Mouse (Mus musculus): Measurements from ENCODE around the gene Vmn2r16. TPM values are rescaled to one million over a fixed set of nuclear protein-coding genes. Genes with fewer than 3 reads are reported as not detected.

The Vmn2r16 gene
- not detected in 2 replicates for polyA plus RNA-seq (2015; fragmentation: Nextera tagmentation; extraction: Ambion mirVana)

GRCm38 (mm10) chr5:109329862-109330261 is at the start of gene Vmn2r16:
Vmn2r16 (plus strand) TSS chr5:109330162.
- H3K27ac ChIP-seq (replicated peaks): no peak within 1 kb of the TSS
- H3K9me3 ChIP-seq: peaks cover 29% of the 10 kb centered on the region; the same call in 1 of the 2 replicates
- ATAC-seq (ENCODE audit: low FRiP score, low read depth): no peak
- no peak within 1 kb of the TSS for H3K4me2 ChIP-seq
- no peak within 1 kb of the TSS for H3K9ac ChIP-seq
- H3K4me3 ChIP-seq: no peak within 1 kb of the TSS
- H3K36me3 ChIP-seq: no peaks in the 10 kb centered on the region
- WGBS: 56% methylated on average over 2 of the region's 2 CpGs
- H3K4me1 ChIP-seq (replicated peaks): no peaks in the 10 kb centered on the region
- H3K27me3 ChIP-seq: no peaks in the 10 kb centered on the region

DNA sequence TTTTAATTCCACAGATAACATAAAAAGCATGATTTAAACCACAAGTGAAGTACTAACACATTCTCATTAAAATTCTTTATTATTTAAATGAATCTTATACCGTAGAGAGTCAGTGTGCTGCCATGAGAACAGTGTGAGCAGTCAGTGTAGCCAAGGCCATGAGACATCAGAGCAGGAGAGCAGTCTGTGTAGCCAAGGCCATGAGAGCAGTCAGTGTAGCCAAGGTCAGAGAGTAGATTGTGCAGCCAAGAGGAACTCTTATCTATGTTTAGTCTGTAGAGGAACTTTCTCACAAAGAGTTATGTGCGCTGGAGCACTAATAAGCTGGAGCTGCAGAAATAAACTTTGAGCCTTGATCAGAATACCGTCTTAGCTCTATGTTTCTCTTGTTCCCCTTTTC is 35.3 kb upstream of the Vmn2r16 start:
- H3K9me3 ChIP-seq: peaks cover 5% of the 10 kb centered on the region; the same call in 1 of the 2 replicates
- H3K27ac ChIP-seq (replicated peaks): no peak overlapping the region
- no peak for ATAC-seq (ENCODE audit: low FRiP score, low read depth)
- H3K4me1 ChIP-seq (replicated peaks): no peaks in the 10 kb centered on the region
- no peak overlapping the region for H3K4me2 ChIP-seq
- 85% methylated on average over 3 of the region's 3 CpGs for WGBS
- no peaks in the 10 kb centered on the region for H3K27me3 ChIP-seq
- H3K4me3 ChIP-seq: no peak overlapping the region
- H3K9ac ChIP-seq: no peak overlapping the region
- H3K36me3 ChIP-seq: no peaks in the 10 kb centered on the region

- no peak for ATAC-seq (ENCODE audit: low FRiP score, low read depth)
- Histone ChIP-seq H3K4me1 (replicated peaks) (no peaks in the 10 kb centered on the region), H3K27me3 (no peaks in the 10 kb centered on the region), H3K4me3 (no peak within 1 kb of the TSS), H3K4me2 (no peak within 1 kb of the TSS), H3K27ac (replicated peaks) (no peak within 1 kb of the TSS), H3K9me3 (peaks cover 14% of the 10 kb centered on the region), H3K9ac (no peak within 1 kb of the TSS), H3K36me3 (no peaks in the 10 kb centered on the region)
- WGBS: 63% methylated on average over 3 of the region's 3 CpGs
These were observed 32.4 kb upstream of the Vmn2r16 start, which contains the start of gene Vmn2r15 for GRCm38 (mm10) chr5:109297544-109297943. Vmn2r15 (minus strand) TSS chr5:109297644.

GRCm38 (mm10) chr5:109419388-109419787 is 89.4 kb downstream of the Vmn2r16 start, which contains the start of gene Vmn2r17:
Vmn2r17 (plus strand) TSS chr5:109419688.
- H3K4me3 ChIP-seq: no peak within 1 kb of the TSS
- no peak for ATAC-seq (ENCODE audit: low FRiP score, low read depth)
- H3K4me2 ChIP-seq: no peak within 1 kb of the TSS
- no peaks in the 10 kb centered on the region for H3K4me1 ChIP-seq (replicated peaks)
- no peaks in the 10 kb centered on the region for H3K36me3 ChIP-seq
- peaks cover 5% of the 10 kb centered on the region; the same call in 1 of the 2 replicates for H3K9me3 ChIP-seq
- no peak within 1 kb of the TSS for H3K9ac ChIP-seq
- WGBS: 66% methylated on average over 2 of the region's 2 CpGs
- no peak within 1 kb of the TSS for H3K27ac ChIP-seq (replicated peaks)
- H3K27me3 ChIP-seq: no peaks in the 10 kb centered on the region

Other genes with a start within 250 kb of the Vmn2r16 start
- not detected in 2 replicates for gene Vmn2r12, start 232.2 kb upstream of the Vmn2r16 start, polyA plus RNA-seq (2015; fragmentation: Nextera tagmentation; extraction: Ambion mirVana)
- not detected in 2 replicates for gene Vmn2r13, start 138.0 kb upstream of the Vmn2r16 start, polyA plus RNA-seq (2015; fragmentation: Nextera tagmentation; extraction: Ambion mirVana)
- not detected in 2 replicates for gene Vmn2r14, start 105.5 kb upstream of the Vmn2r16 start, polyA plus RNA-seq (2015; fragmentation: Nextera tagmentation; extraction: Ambion mirVana)
- not detected in 2 replicates for gene Vmn2r15, start 32.5 kb upstream of the Vmn2r16 start, polyA plus RNA-seq (2015; fragmentation: Nextera tagmentation; extraction: Ambion mirVana)
- gene Vmn2r17, start 89.5 kb downstream of the Vmn2r16 start, polyA plus RNA-seq (2015; fragmentation: Nextera tagmentation; extraction: Ambion mirVana): not detected in 2 replicates
- 18.4 and 22.6 TPM in 2 replicates for gene Crlf2, start 228.8 kb downstream of the Vmn2r16 start, polyA plus RNA-seq (2015; fragmentation: Nextera tagmentation; extraction: Ambion mirVana)

All from hindbrain, embryonic 15.5 days (tissue).